Mouse (Mus musculus) brain, embryonic 14.5 days (tissue): ENCODE results near the gene Myo16.

Experiments used
- CTCF ChIP-seq: fragments of 200-500 bp; IDR thresholded peaks from 2 replicates; pipeline ENCODE4 v1.5.1; 2012; ENCODE audit warnings: inconsistent platforms, mild to moderate bottlenecking, moderate library complexity, borderline replicate concordance; ENCODE audit not compliant: insufficient read depth, insufficient read length; ENCODE audit errors: extremely low read depth
- POLR2A ChIP-seq: fragments of 200-500 bp; IDR thresholded peaks from 2 replicates; pipeline ENCODE4 v1.6.1; 2012; ENCODE audit warnings: mild to moderate bottlenecking, inconsistent platforms, borderline replicate concordance; ENCODE audit not compliant: poor library complexity, insufficient read depth, insufficient read length, severe bottlenecking; ENCODE audit errors: extremely low read depth

DNA sequence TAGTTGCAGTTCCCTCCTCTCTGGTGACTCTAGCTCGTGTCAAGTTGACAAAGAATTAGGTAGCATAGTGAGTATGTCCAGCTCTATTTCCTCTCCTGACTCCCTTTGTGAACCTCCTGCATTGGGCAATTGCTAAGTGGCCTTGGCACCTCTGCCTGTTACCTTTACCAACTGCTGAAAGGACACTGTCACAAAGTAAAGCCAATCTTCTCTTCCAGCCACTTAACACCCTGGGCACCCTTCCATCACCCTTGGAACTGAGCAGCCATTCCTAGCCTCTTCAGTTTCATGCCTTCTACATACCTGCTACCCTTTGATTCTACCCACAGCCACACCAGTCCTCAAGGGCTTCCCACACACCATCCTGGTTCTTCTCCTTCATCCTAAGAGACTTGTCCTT lies 233.4 kb downstream of the Myo16 start:
- TF ChIP-seq CTCF = no peak
- TF ChIP-seq POLR2A = no peak
